Mouse (Mus musculus) limb, embryonic 14.5 days (tissue): ENCODE results near the gene Tnfrsf9. TPM values are rescaled to one million over a fixed set of nuclear protein-coding genes. Genes with fewer than 3 reads are reported as not detected.

ENCODE experiments used
- ATAC-seq: fragments of 200-750 bp; cut with Nextera tagmentation; 2 replicates; pipeline ENCODE4 v1.8.0; 2017; ENCODE audit warnings: low read depth, moderate number of reproducible peaks, moderate TSS enrichment; ENCODE audit not compliant: low FRiP score
- DNase-seq: peaks from one replicate; pipeline ENCODE4 v3.0.0-alpha.2; 2015; ENCODE audit warnings: low spot score
- H3K27ac ChIP-seq: fragments of 300-500 bp; sonication (generic); replicated peaks from 2 replicates; pipeline ENCODE4 v1.5.1; 2014; ENCODE audit warnings: low read depth, mild to moderate bottlenecking, low read length, moderate library complexity, mixed read lengths
- H3K27me3 ChIP-seq: fragments of 300-500 bp; sonication (generic); 2 replicates; pipeline ENCODE4 v1.6.1; 2014; ENCODE audit warnings: low read length, mixed read lengths; ENCODE audit not compliant: control insufficient read depth, insufficient read depth
- H3K36me3 ChIP-seq: fragments of 300-500 bp; sonication (generic); 2 replicates; pipeline ENCODE4 v1.6.1; 2014; ENCODE audit warnings: mild to moderate bottlenecking, low read length, moderate library complexity, mixed read lengths; ENCODE audit not compliant: control insufficient read depth, insufficient read depth
- H3K4me1 ChIP-seq: fragments of 300-500 bp; sonication (generic); 2 replicates; pipeline ENCODE4 v1.6.1; 2014; ENCODE audit warnings: antibody characterized with exemption, low read length, mixed read lengths; ENCODE audit not compliant: control insufficient read depth, insufficient read depth
- H3K4me2 ChIP-seq: fragments of 300-500 bp; sonication (generic); replicated peaks from 2 replicates; pipeline ENCODE4 v1.6.1; 2014; ENCODE audit warnings: low read depth, mild to moderate bottlenecking, low read length, moderate library complexity; ENCODE audit not compliant: severe bottlenecking
- H3K4me3 ChIP-seq: fragments of 300-500 bp; sonication (generic); replicated peaks from 2 replicates; pipeline ENCODE4 v1.5.1; 2014; ENCODE audit warnings: low read length
- H3K9ac ChIP-seq: fragments of 300-500 bp; sonication (generic); 2 replicates; pipeline ENCODE4 v1.6.1; 2014; ENCODE audit warnings: mild to moderate bottlenecking, low read depth, low read length, moderate library complexity; ENCODE audit not compliant: severe bottlenecking
- H3K9me3 ChIP-seq: fragments of 300-500 bp; sonication (generic); 2 replicates; pipeline ENCODE4 v1.6.1; 2016; ENCODE audit warnings: low read length; ENCODE audit not compliant: control insufficient read depth
- POLR2A ChIP-seq: fragments of 200-500 bp; IDR thresholded peaks from 2 replicates; pipeline ENCODE4 v1.8.0; 2012; ENCODE audit warnings: inconsistent platforms, mild to moderate bottlenecking, moderate library complexity, borderline replicate concordance; ENCODE audit not compliant: insufficient read depth, insufficient read length; ENCODE audit errors: extremely low read depth
- WGBS: fragments of 180-500 bp; shearing (Covaris S2); extraction: QIAGEN DNeasy Blood & Tissue Kit; methylation state at CpG from one replicate; pipeline ENCODE4 v1.1.7; 2014; 5-methylcytosine and 5-hydroxymethylcytosine counted together
- polyA plus RNA-seq, 2 experiments: library from polyadenylated mRNA; depleted of rRNA in 1 of 2; stranded (reverse) in 1 of 2; unstranded in 1 of 2; fragments of >200 nt; fragmentation: Nextera tagmentation in 1 of 2; extraction: Ambion mirVana in 1 of 2; gene quantifications; 2 replicates each; pipeline versions ENCODE4 v1.2.1 to v1.2.3; 2012 to 2014

Gene Tnfrsf9
- polyA plus RNA-seq, 2 experiments: 0.08 to 0.80 TPM

GRCm38 (mm10) chr4:150868859-150869258 lies 45.5 kb upstream of the Tnfrsf9 start:
- no peak for TF ChIP-seq POLR2A

GRCm38 (mm10) chr4:150869276-150870197 lies 44.8 kb upstream of the Tnfrsf9 start:
- no peaks in the 10 kb centered on the region for H3K9me3 ChIP-seq

More at GRCm38 (mm10) chr4:150868859-150869258, 45.5 kb upstream of the Tnfrsf9 start:
- Histone ChIP-seq H3K9me3 (no peaks in the 10 kb centered on the region), H3K27ac (no peak overlapping the region), H3K4me1 (peaks cover 23% of the 10 kb centered on the region), H3K9ac (no peak overlapping the region), H3K4me2 (no peak overlapping the region), H3K4me3 (no peak overlapping the region), H3K27me3 (no peaks in the 10 kb centered on the region), H3K36me3 (peaks cover 30% of the 10 kb centered on the region)
- WGBS: 75% methylated on average over 2 of the region's 2 CpGs
- DNase-seq (no peak), ATAC-seq (no peak)

GRCm38 (mm10) chr4:150870963-150871391 lies 43.4 kb upstream of the Tnfrsf9 start:
- DNase-seq (no peak), ATAC-seq (no peak)
- Histone ChIP-seq H3K4me3 (no peak overlapping the region), H3K9ac (no peak overlapping the region), H3K4me1 (peaks cover 23% of the 10 kb centered on the region), H3K27ac (no peak overlapping the region), H3K36me3 (peaks cover 24% of the 10 kb centered on the region), H3K4me2 (no peak overlapping the region), H3K9me3 (no peaks in the 10 kb centered on the region), H3K27me3 (no peaks in the 10 kb centered on the region)
- TF ChIP-seq POLR2A: no peak
- WGBS: 69% methylated on average over 13 of the region's 13 CpGs

More at GRCm38 (mm10) chr4:150869276-150870197, 44.8 kb upstream of the Tnfrsf9 start:
- Histone ChIP-seq H3K27me3 (no peaks in the 10 kb centered on the region), H3K9ac (no peak overlapping the region), H3K4me3 (no peak overlapping the region), H3K4me1 (peaks cover 23% of the 10 kb centered on the region), H3K36me3 (peaks cover 30% of the 10 kb centered on the region), H3K27ac (no peak overlapping the region), H3K4me2 (no peak overlapping the region)
- TF ChIP-seq POLR2A: no peak
- ATAC-seq (no peak), DNase-seq (no peak)
- WGBS: 64% methylated on average over 17 of the region's 17 CpGs

- H3K27me3 ChIP-seq: no peaks in the 10 kb centered on the region
- peak overlapping the region; percentile 70 for H3K27ac ChIP-seq
- 34% methylated on average over 10 of the region's 10 CpGs for WGBS
- no peak for TF ChIP-seq POLR2A
- peaks cover 23% of the 10 kb centered on the region for H3K4me1 ChIP-seq
- peak overlapping the region; percentile 13; the same call in 1 of the 2 replicates for H3K4me2 ChIP-seq
- H3K9ac ChIP-seq: peak overlapping the region; percentile 31
- ATAC-seq: peak; percentile 59
- peaks cover 18% of the 10 kb centered on the region for H3K36me3 ChIP-seq
- no peak overlapping the region for H3K4me3 ChIP-seq
- peak; percentile 57 for DNase-seq
- no peaks in the 10 kb centered on the region for H3K9me3 ChIP-seq
These were observed 42.8 kb upstream of the Tnfrsf9 start for GRCm38 (mm10) chr4:150871392-150872138.

GRCm38 (mm10) chr4:150872139-150872651 lies 42.2 kb upstream of the Tnfrsf9 start:
- H3K27ac ChIP-seq: peak overlapping the region; percentile 70
- ATAC-seq (0 out of 2 replicates have a peak, but pooled peaks have one; percentile 36), DNase-seq (no peak)
- peaks cover 23% of the 10 kb centered on the region for H3K4me1 ChIP-seq
- no peak overlapping the region for H3K4me3 ChIP-seq
- no peaks in the 10 kb centered on the region for H3K9me3 ChIP-seq
- H3K27me3 ChIP-seq: no peaks in the 10 kb centered on the region
- 31% methylated on average over 9 of the region's 9 CpGs for WGBS
- H3K9ac ChIP-seq: peak overlapping the region; percentile 31
- H3K36me3 ChIP-seq: peaks cover 12% of the 10 kb centered on the region
- no peak overlapping the region for H3K4me2 ChIP-seq
- no peak for TF ChIP-seq POLR2A
